Mouse (Mus musculus) liver, postnatal 0 days (tissue): ENCODE data around the gene Itga2b.

Experiments used
- CTCF ChIP-seq: sonication (generic); IDR thresholded peaks from 2 replicates; pipeline ENCODE4 v1.5.1; 2016; ENCODE audit warnings: antibody characterized with exemption, low read depth
- EP300 ChIP-seq: IDR thresholded peaks from 2 replicates; pipeline ENCODE4 v1.6.1; 2016; ENCODE audit warnings: antibody characterized with exemption, low read depth, mild to moderate bottlenecking

DNA sequence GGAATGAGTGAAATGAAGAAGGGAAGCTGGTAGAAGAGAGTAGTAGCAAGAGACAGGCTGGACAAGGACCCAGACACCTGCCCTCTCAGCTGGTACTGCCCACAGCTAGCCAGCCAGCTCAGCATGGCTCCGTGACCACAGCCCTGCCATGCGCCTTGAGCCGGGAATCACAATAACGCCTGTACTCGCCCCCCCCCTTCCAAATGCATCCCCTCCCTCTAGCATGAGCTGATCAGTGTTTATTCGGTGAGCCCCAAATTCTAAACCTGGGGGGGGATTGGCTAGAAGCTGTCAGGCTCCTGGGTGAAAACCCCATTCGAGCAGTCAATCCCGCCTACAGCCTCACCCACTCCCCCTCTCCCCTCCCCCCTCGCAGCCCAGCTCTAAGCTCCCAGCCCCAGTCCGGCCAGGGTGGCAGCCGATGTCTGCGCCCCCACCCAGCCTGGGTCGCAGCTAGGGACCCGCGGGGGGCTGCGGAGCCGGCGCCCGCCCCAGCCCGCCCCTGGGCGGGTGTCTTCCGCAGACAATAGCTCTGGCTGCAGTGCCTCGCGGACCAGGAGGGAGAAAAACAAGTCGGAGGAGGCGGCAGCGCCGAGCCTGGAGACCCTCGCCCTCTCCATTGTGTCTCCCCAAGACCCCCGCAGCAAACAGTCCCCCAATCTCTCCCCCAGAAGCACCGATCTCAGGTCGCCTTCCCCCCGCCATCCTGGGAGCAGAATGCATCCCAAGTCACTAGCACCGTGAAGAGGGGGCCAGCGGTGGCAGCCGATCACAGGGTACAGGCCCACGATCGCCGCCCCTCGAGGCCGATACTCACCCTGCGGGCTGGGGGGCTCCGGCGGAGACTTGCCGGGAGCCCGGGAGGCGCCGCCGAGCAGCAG lies 23.1 kb downstream of the Itga2b start:
- TF ChIP-seq CTCF (no peak), EP300 (no peak)
